Mouse (Mus musculus): ENCODE measurements around the gene Mia. TPM values are rescaled to one million over a fixed set of nuclear protein-coding genes. Genes with fewer than 3 reads are reported as not detected.

The Mia gene
- polyA plus RNA-seq (2012) = not detected in 2 replicates

DNA sequence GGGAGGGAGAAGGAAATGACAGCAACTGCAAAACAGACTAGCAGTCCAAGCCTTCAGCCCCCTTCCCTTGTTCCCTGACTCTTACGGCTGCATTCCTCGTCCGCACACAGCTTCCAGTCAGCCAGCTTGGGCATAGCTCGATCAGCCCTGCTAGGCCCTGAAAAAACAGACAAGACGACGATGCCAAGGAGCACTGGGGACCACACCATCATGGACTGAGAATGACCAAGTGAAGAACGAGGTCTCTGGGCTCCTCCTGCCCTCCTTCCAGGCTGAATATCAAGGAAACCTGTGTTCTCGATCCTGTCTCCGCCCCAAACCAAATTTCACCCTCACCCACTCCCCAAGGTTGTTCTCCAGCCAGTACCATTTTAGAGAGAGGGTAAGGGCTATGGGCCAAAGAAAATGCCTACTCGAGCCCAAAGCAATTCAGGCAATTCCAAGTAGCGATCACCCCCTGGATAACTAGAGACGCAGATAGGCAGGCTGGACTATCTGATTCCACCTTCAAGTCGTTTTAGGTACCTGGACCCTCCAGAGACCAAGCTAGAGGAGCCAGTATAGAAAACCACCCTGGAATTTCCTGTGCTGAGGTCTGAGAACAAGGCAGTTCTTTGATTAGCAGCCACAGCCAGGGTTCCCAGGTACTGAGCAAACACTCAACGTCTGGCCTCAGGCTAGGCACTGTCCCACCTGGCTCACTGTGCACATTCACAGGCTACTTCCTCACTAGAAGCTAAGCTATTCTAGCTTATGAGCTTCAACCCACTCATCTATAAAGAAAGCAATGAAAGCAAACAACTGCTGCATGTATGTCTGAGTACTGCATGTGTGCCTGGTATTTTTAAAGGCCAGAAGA lies at the start of gene Mia, which contains the start of gene Gm21983:
Gene Mia, minus strand, starts transcription at position 321 of the 859 bp plus-strand sequence.
Gene Gm21983, minus strand, starts transcription at position 250 of the 859 bp plus-strand sequence.
- TF ChIP-seq GATA1 (IDR thresholded peaks at IDR 0.05; ENCODE audit: low read length) = no peak

DNA sequence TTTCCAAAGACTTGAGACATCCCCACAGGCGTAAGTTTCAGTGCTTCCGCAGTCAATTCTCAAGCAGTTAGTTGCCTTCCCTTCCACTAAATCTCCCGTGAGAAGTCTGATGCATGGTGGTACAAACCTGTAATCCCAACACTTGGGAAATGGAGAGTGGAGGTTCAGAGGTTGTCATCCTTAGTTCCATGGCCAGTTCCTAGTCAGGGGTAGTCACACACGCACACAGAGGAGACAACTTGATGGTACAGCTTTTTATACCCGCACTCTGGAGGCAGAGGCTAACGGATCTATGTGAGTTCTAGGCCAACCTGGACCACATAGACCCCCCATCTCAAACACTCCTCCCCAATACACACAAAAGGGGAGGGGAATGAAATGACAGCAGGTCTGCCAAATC lies 47.9 kb upstream of the Mia start:
- TF ChIP-seq GATA1 (IDR thresholded peaks at IDR 0.05; ENCODE audit: low read length) = no peak

DNA sequence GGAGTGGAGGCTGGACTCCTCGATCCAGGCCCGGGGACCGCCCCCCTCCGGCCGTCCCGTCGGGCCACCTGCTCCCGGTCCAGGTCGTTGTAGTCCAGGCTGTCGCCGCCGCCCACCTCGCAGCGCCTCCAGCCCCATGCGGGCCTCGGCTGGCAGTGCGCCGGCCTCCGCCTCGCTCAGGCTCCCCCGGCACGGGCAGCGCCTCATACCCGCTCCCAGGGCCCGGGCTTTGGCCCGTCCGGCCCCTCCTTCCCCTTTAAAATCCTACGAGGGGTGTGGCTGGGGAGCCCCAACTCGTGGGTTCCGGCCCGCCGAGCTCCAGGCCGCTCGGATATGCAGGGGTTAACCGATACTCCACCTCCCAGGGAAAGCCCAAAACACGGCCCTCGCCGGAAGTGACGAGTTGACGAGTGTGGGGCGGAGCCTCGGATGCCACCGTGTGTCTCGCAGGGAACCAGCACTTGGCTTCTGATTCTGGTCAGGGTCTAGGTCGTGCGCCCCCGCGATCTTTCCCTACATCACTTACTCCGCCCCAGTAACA lies 47.4 kb upstream of the Mia start, which contains the start of gene Itpkc:
Gene Itpkc, minus strand, starts transcription at position 381 of the 541 bp plus-strand sequence.
- no peak for TF ChIP-seq GATA1 (IDR thresholded peaks at IDR 0.05; ENCODE audit: low read length)

DNA sequence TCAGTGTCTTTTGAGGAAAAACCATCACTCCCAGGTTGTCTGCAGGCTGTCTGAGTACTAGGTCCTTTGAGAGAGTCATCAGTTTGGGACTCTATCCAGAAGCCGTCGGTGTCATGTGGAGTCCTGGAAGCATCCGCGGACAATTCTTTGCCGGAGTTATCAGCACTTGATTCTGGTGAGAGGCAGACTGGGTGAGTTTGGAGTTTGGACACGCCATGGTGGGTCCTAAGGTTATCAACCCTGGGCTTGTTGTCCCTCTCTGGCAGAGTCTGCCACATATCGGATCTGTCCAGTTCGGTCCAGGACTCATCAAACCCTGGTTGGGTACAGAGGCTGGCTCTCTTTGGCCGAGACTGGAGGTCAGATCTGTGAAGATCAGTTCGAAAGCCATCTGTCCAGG lies 46.7 kb upstream of the Mia start:
- no peak for TF ChIP-seq GATA1 (IDR thresholded peaks at IDR 0.05; ENCODE audit: low read length)

DNA sequence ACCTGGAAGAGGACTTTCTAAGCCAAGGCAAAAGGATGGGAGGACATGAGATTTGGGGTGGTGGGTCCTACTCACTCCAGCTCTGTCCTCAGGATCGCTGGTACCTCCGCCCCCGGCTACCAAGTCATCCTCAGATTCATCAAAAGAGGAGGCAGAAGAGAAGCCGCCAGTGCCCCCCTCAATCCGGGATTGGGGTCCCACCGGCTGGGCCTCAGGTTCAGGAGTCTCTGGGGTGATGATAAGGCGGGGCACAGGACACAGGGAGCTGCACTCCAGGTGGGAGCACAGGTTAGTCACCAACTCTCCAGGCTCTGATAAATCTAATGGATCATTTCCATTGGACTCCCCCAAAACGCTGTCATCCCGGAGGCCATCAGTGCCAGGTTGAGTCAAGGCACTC lies 46.3 kb upstream of the Mia start:
- TF ChIP-seq GATA1 (IDR thresholded peaks at IDR 0.05; ENCODE audit: low read length) = no peak

DNA sequence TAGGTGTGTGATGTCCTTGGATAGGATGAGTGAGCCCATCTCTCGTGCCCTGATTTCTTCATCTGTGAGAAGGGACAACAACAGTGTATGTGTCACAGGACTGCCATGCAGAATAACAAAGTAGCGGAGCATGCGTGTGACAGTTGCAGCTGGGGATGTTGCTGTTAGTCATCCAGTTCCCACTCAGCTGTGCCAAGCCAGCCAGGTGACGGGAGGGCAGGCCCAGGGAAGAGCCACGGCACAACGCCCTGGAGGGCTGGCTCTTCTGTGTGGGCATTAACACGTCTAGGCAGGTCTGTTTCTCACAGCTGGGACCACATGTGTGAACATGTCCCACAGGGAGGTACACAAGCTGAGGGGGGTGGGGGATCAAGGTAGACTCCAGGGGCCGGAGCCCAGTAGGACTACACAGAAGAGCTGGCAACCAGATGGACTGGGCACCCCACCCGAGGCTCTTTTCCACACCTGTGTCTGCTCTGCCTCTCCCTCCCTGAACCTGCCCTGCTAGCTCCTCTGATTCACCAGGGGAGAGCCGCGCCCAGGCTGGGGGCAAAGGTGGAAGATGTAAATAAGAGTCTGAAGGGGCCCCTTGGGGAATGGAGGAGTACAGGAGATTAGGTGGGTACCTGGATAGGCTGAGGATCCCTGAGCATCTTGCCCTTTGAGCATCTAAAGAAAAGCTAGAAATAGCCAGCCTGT lies 44.1 kb upstream of the Mia start:
- no peak for TF ChIP-seq GATA1 (IDR thresholded peaks at IDR 0.05; ENCODE audit: low read length)

DNA sequence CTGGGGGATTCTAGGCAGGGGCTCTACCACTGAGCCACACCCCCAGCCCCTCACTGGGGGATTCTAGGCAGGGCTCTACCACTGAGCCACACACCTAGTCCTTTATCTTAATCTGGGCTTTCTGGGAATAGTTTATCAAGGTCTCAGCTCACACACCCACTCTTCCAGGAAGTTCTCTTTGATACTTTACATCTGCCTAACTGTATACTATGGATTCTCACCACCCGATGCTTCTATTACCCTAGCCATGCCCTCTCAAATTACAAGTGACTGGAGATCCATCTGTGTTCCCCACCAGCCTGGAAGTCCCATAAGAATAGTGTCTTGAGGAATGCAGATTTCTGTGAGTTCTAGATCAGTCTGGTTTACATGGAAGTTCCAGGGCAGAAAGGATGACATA lies 41.6 kb upstream of the Mia start:
- TF ChIP-seq GATA1 (IDR thresholded peaks at IDR 0.05; ENCODE audit: low read length) = no peak

DNA sequence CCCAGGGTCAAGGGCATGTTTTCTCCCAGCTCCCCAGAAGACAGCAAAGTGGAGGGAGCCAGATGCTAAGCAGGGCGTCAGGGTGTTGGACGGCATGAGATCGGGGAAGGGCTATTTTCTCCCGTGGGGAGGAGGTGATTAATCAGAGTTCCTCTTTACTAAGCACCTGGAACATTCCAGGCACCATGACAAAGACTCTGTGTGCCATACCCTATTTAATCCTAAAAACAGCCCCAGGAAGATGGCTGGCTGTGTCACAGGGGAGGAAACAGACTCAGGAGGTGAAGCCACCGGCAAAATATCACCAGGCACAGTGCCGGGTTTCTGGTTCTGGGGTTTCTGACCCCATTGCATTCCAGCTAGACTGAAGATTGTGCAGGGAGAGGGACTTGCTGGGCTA lies 41.0 kb upstream of the Mia start:
- TF ChIP-seq GATA1 (IDR thresholded peaks at IDR 0.05; ENCODE audit: low read length) = no peak

DNA sequence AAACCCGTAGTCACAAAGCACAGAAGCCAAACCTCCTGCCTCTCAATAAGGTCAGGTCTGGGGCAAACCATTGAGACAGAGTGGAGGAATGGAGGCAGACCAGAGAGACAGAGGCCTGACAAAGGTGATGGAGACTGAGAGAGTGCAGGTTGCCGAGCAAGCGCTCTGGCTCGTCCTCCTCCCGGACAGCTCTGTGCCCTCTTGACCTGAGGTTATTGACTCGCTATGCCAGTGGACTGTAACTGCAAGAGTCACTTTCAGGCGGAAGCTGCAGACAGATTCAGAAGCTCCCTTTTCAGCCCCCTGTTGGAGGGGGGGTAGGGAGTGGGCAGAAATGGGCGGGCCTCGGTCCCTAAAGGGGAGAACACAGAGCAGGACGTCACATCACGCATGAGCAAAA lies 39.0 kb upstream of the Mia start:
- no peak for TF ChIP-seq GATA1 (IDR thresholded peaks at IDR 0.05; ENCODE audit: low read length)

DNA sequence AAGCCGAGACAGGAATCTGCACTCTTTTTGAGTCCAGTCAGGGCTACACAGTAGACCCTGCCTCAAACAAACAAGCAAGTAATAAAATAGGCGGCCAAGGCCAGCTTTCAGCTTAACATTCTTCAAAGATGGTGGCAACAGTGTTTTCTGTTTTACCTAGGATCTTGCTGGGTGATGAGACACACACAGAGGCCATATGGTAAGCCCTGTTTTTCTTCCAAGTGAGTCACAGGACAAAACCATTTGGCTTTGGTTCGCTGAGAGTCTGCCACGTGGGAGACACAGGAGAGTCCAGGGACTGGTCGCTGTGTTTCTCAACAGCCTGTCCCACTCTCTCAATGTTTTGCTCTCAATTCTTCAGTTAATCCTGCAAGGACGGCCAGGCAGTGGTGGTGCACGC lies 37.6 kb upstream of the Mia start:
- TF ChIP-seq GATA1 (IDR thresholded peaks at IDR 0.05; ENCODE audit: low read length) = no peak

DNA sequence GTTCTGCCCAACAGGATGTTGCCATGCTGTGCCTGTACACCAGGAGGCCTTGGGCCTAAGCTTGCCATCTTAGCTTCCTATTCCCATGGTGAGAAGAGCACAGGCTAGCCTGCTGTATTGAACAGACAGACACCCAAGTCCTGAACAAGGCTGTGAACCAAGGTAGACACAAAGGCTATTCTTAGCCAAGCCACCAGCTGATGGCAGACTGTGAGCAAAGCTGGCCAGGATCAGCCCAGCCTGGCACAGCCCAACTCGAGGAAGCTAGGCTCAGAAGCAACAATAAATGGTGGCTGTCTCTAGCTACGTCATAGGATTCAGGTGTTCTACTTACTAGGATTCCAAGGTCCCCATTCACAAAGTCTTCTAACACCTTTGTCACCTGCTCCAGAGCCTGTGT lies 31.7 kb upstream of the Mia start:
- no peak for TF ChIP-seq GATA1 (IDR thresholded peaks at IDR 0.05; ENCODE audit: low read length)

DNA sequence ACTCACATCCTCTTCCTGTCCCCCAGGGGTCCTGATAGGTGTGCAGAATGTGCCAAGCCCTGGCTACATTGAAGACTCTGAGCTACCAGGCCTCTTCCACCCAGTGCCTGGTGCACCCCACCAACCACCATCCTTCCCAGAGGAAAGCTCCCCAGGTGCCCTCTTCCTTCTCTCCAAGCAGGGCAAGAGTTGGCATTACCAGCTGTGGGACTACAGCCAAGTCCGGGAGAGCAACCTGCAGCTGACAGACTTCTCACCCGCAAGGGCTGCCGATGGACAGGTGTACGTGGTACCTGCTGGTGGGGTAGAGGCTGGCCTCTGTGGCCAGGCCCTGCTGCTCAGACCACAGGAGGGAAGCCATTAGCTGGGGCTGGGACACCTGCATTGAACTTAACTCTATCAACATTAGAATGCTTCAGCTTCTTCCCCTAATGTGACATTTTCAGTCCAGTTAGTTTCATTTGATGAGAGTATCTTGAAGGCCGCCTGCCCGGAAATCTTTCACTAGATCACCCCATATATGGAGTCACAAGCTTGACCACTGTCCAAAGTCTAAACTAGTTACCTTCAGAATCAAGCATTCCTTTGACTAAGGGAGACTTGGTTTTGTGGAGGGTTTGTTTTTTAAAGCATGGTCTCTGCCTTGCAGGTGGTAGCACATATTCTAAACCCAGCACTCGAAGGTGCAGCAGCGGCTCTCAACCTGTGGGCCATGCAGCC lies 22.9 kb upstream of the Mia start:
- no peak for TF ChIP-seq GATA1 (IDR thresholded peaks at IDR 0.05; ENCODE audit: low read length)

DNA sequence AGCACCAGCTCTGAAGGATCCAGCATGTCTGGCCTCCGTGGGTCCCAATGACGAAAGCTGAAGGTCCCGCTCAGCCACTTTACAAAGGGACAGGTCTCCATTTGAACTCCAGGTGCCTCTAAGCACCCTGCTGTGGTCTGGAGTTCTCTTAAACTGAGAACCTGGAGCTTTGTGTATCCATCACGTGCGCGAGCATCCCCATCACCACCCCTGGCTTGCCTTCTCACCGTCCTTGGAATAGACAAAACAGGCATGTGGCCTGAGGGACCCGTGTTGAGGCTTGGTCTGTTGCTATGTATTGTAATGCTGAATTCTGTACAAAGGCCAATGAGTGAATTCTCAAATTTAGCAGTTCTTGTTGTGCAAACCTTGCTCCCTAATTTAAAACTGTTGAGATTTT lies 17.8 kb upstream of the Mia start:
- TF ChIP-seq GATA1 (IDR thresholded peaks at IDR 0.05; ENCODE audit: low read length) = no peak

DNA sequence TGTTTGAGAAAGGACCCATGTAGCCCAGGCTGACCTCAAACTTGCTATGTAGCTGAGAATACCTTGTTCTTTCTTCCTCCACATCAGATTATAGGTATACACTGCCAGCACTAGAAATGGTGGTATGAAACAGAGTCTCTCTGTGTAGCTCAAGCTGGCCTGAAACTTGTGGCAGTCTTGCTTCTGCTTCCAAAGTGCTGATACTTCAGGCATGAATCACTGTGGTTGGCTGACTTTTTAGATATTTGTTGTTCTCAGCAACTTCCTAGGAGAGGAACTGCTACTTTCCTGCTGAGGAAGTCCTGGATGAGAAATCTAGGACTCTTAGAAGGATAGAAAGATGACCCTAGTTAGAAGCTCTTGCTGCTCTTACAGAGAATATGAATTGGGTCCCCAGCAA lies 17.4 kb upstream of the Mia start:
- TF ChIP-seq GATA1 (IDR thresholded peaks at IDR 0.05; ENCODE audit: low read length) = no peak

DNA sequence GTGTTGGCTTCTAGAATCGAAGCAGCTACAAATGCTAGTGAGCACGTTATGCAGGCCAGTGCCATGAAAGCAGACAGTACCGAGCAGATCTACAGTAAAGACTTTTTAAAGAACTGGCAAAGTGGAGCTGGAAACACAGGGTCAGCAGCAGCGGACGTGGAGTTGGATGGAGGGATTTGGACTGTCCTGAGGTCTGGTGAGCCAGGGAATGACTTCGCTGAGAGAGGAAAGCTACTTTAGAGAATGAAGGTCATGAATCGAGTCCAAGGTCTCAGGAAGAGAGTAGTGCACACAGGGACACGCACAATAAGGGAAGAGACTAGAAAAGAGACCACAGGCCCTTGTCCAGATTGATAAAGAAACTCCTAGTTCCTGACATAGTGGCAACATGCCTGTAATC lies 16.7 kb upstream of the Mia start:
- no peak for TF ChIP-seq GATA1 (IDR thresholded peaks at IDR 0.05; ENCODE audit: low read length)

DNA sequence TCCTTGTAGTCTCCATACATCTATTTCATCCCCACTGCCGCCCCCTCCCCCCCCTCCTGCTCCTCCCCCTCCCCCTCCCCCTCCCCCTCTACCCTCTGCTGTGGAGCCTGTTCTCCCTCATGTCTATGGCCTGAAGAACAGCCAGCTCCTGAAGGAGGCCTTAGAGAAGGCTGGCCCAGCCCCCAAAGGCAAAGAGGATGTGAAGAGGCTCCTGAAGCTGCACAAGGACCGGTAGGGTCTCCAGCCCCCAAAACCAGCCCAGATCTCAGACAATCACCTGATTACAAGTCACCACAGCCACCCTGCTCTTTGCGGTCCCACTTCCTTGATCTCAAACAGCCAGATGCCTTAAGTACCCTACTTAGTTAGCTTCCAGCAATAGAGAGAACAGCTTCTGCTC lies 16.2 kb upstream of the Mia start:
- TF ChIP-seq GATA1 (IDR thresholded peaks at IDR 0.05; ENCODE audit: low read length) = no peak
